Mouse (Mus musculus): ENCODE results near the gene Nrarp. TPM values are rescaled to one million over a fixed set of nuclear protein-coding genes. Genes with fewer than 3 reads are reported as not detected.

Gene Nrarp
- polyA plus RNA-seq, 1 experiment from 2014 or later = 65.8 TPM

DNA sequence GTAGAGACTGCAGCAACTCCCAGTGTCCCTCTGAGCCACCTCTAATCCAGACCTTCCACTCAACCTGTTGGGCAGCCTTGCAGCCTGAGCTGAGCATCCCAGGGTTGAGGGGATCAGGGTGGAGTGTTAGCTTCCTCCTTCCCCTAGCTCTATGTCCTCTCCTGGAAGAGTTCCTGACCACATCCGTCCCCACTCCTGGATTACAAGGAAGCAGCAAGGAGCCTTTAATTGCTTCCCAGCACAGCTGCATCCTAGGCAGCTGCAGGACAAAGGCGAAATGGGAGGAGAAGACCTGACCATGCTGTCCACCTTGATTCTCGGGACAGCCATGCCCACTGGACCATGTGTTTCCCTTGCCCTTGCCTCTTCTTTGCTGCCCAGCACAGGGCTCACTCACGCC lies 3.5 kb upstream of the Nrarp start:
- H3K27me3 ChIP-seq (ENCODE audit: low read depth, poor library complexity, severe bottlenecking) = peaks cover 44% of the 10 kb centered on the region
- peak overlapping the region; percentile 96 for H3K27ac ChIP-seq (replicated peaks)
- H3K4me3 ChIP-seq = peak overlapping the region; percentile 90
- H3K9me3 ChIP-seq (replicated peaks) = no peaks in the 10 kb centered on the region
- WGBS = 29% methylated on average over 4 of the region's 4 CpGs
- peaks cover 90% of the 10 kb centered on the region for H3K4me1 ChIP-seq
- no peak for DNase-seq (ENCODE audit: low spot score)
- H3K36me3 ChIP-seq = no peaks in the 10 kb centered on the region

DNA sequence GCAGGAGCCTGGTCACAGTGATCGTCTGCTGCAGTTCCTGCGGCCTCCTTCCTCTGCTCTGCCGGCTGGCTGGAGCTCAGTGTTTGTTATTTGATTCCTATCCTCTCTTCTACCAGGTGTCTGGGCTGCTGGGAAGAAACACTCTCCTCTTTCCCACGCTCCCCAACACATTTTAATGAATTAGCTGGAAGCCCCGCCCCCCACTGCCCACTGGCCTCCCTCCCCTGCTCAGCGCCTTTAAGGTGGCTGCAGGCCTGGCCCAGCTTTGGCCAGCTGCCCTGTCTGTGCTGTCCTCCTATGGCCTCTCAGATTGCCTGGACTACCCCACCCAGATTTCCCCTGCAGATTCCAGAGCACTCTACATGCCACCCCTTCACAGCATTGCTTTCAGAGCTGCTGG lies 2.9 kb upstream of the Nrarp start:
- Histone ChIP-seq H3K4me3 (peak overlapping the region; percentile 90), H3K4me1 (peaks cover 88% of the 10 kb centered on the region), H3K27ac (replicated peaks) (peak overlapping the region; percentile 96), H3K9me3 (replicated peaks) (no peaks in the 10 kb centered on the region), H3K27me3 (ENCODE audit: low read depth, poor library complexity, severe bottlenecking) (peaks cover 44% of the 10 kb centered on the region), H3K36me3 (no peaks in the 10 kb centered on the region)
- WGBS = 0% methylated on average over 6 of the region's 6 CpGs
- DNase-seq (ENCODE audit: low spot score) = peak; percentile 76

DNA sequence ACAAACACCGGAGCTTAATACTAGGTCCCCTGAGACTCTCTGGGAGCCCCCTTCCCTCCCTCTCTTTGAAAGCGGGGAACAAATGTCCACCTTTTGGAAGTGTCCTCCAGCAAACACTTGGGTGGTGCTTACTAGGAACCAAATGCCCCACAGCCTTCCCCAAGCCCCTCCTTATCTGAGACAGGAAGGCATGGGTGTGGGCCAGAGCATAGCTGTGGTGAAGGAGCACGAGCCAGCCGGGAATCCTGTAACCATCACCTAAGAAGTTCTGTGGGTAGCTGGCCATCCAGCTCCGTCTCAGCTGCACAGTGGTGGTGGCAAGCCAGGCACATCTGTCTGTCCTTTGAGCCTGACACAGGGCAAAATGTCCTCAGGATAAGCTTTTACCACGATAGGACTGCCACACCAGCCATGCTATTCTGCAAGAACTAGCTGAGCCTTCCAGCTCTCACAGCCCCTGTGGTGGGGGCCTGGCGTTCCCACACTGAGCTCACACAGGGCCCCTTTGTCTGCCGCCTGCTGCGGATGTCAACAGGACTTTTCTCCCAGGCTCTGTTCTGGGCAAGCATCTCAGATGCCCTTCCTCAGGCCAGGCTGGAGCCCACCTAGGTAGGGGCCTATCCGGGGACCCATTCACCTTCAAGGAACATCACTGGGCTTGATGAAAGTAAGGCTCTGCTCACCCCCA lies 2.1 kb upstream of the Nrarp start:
- Histone ChIP-seq H3K9me3 (replicated peaks) (no peaks in the 10 kb centered on the region), H3K27me3 (ENCODE audit: low read depth, poor library complexity, severe bottlenecking) (peaks cover 44% of the 10 kb centered on the region), H3K36me3 (peaks cover 5% of the 10 kb centered on the region), H3K4me1 (peaks cover 88% of the 10 kb centered on the region), H3K4me3 (peak overlapping the region; percentile 90), H3K27ac (replicated peaks) (peak overlapping the region; percentile 96)
- 27% methylated on average over 10 of the region's 10 CpGs for WGBS
- peak; percentile 38 for DNase-seq (ENCODE audit: low spot score)

DNA sequence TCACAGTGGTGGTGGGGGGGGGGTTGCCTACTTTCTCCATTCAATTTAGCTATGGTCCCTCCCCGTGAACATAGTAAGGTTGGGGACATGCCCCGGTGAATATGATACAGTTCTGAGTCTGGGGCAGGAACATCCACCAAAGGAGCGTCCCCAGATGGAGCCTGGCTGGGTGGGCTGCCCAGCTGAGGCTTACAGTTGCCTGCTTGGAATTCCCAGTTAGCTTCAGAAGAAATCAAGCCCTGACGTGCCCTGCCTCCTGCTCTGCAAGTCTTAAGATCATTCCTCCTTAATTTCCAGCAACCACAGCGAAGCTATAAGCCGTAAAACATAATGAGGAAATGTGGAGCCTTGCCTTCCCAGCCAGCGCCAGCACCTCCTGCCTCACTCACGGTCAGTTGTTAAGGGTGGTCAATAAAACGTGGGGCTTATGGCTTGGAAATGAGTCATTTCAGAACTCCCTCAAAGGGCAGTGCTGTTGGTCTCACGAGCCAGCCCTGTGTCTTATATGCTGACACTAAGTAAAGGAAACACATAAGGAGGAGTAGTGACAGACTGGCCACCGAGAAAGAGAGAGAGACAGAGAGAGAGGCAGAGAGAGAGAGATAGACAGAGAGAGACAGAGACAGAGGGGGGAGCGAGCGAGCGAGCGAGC lies 866 bp upstream of the Nrarp start:
- Histone ChIP-seq H3K27ac (replicated peaks) (peak overlapping the region; percentile 96), H3K36me3 (peaks cover 18% of the 10 kb centered on the region), H3K9me3 (replicated peaks) (no peaks in the 10 kb centered on the region), H3K4me1 (peaks cover 89% of the 10 kb centered on the region), H3K27me3 (ENCODE audit: low read depth, poor library complexity, severe bottlenecking) (peaks cover 44% of the 10 kb centered on the region), H3K4me3 (peak overlapping the region; percentile 90)
- no peak for DNase-seq (ENCODE audit: low spot score)
- WGBS = 49% methylated on average over 15 of the region's 15 CpGs

DNA sequence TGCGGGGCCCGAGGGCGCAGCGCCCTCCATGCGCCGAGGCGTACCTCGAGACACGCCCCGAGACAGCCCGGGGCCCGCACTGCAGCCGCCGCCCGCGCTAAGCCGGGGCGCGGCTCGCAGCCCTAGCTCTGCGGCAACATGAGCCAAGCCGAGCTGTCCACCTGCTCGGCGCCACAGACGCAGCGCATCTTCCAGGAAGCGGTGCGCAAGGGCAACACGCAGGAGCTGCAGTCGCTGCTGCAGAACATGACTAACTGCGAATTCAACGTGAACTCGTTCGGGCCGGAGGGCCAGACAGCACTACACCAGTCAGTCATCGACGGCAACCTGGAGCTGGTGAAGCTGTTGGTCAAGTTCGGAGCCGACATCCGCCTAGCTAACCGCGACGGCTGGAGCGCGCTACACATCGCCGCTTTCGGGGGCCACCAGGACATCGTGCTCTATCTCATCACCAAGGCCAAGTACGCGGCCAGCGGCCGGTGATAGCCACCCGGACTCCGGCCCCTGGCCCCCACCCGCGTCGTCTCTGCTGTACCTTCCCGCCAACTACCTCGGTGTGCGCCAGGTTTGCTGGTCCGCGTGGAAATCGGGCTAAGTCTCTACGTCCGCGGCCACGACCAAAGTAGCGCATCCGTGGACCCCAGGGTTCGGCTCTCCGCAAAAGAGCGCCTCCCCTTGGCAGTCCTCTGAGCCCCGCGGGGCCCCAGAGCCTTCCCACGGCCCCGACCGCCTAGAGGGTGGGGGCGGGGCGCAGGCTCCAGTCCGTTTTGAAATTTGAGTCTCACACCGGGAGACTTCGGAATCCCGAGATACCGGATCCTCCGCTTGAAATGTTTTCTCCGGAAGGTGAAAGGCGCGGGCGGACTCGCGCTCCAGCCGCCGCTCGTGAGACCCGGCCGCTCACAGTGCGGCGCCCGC lies 674 bp downstream of the Nrarp start:
- WGBS = under 1% methylated on average over 100 of the region's 100 CpGs

DNA sequence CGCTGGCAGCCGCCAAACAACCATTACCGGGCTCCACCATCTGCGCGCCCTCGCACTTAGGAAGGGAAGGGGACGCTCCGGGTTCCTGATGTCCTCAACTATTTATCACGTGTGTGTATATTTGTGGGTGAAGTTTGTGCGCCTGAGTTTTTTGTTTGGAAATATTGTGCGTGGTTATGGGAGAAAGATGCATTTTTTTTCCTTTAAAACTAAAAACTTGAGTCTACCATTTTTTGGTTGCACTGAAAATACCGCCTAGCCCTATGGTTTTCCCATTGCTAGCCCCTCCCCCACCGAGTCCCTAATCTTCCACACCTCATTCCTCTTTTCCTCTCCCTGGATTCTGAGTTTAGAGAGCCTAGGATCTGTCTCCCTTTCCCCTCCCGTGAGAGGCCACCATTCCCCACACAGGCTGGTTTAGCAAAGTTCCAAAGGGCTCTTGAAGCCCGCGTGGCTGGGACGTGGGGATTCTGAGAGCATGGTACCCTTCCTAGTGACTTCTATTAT lies 1.4 kb downstream of the Nrarp start:
- WGBS = under 1% methylated on average over 17 of the region's 17 CpGs
- Histone ChIP-seq H3K27me3 (ENCODE audit: low read depth, poor library complexity, severe bottlenecking) (peaks cover 32% of the 10 kb centered on the region), H3K4me3 (peak overlapping the region; percentile 90), H3K4me1 (peaks cover 89% of the 10 kb centered on the region), H3K36me3 (peaks cover 20% of the 10 kb centered on the region), H3K9me3 (replicated peaks) (no peaks in the 10 kb centered on the region), H3K27ac (replicated peaks) (peak overlapping the region; percentile 96)
- peak; percentile 42 for DNase-seq (ENCODE audit: low spot score)

More for the DNA sequence above, 674 bp downstream of the Nrarp start:
- peak overlapping the region; percentile 96 for H3K27ac ChIP-seq (replicated peaks)
- DNase-seq (ENCODE audit: low spot score) = peak; percentile 81
- H3K4me1 ChIP-seq = peaks cover 89% of the 10 kb centered on the region
- peak overlapping the region; percentile 90 for H3K4me3 ChIP-seq
- peaks cover 36% of the 10 kb centered on the region for H3K27me3 ChIP-seq (ENCODE audit: low read depth, poor library complexity, severe bottlenecking)
- peaks cover 20% of the 10 kb centered on the region for H3K36me3 ChIP-seq
- no peaks in the 10 kb centered on the region for H3K9me3 ChIP-seq (replicated peaks)

DNA sequence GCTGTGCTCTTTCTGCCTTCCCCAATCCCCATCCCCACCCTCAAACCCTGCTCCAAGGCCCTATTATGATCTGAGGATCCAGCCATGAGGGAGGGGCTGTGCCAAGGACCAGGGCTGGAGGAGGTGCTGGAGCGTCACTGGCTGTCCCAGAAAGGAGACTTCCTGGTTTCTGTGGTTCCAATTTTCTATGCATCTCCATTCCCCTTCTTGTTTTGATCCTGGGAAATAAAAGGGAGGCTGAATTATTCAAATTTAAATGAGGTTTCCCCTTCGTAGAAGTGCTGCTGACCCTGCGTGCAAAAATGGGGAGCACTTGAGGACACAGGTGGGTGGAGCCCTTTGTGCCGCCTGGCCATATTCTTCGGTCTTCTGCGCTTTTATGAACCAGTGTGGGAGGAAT lies 2.1 kb downstream of the Nrarp start:
- peaks cover 34% of the 10 kb centered on the region for H3K27me3 ChIP-seq (ENCODE audit: low read depth, poor library complexity, severe bottlenecking)
- H3K27ac ChIP-seq (replicated peaks) = peak overlapping the region; percentile 96
- no peaks in the 10 kb centered on the region for H3K9me3 ChIP-seq (replicated peaks)
- peaks cover 20% of the 10 kb centered on the region for H3K36me3 ChIP-seq
- H3K4me3 ChIP-seq = peak overlapping the region; percentile 90
- H3K4me1 ChIP-seq = peaks cover 84% of the 10 kb centered on the region
- WGBS = 10% methylated on average over 6 of the region's 6 CpGs
- peak; percentile 37 for DNase-seq (ENCODE audit: low spot score)

DNA sequence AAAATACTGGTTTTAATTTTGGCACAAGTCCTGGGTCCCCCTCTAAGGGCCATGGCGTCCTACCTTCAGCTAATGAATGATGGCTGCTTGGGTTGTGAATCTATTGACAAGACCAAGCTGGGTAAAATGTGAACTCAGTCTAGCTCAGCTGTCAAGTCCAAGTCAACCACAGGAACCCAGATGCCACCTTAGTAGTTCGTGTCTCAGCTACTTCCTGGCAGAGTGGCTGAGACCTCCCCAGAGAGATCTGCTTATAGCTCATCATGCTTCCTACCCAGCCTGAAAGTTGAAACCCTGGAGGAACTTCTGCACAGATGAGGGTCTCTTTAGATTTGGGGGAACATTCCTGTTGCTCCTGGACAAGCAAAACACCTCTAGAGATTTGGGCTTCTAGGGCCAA lies 2.8 kb downstream of the Nrarp start:
- Histone ChIP-seq H3K4me3 (peak overlapping the region; percentile 90), H3K27me3 (ENCODE audit: low read depth, poor library complexity, severe bottlenecking) (peaks cover 28% of the 10 kb centered on the region), H3K36me3 (peaks cover 20% of the 10 kb centered on the region), H3K4me1 (peaks cover 78% of the 10 kb centered on the region), H3K27ac (replicated peaks) (peak overlapping the region; percentile 96), H3K9me3 (replicated peaks) (no peaks in the 10 kb centered on the region)
- 77% methylated on average over 2 of the region's 2 CpGs for WGBS
- no peak for DNase-seq (ENCODE audit: low spot score)

DNA sequence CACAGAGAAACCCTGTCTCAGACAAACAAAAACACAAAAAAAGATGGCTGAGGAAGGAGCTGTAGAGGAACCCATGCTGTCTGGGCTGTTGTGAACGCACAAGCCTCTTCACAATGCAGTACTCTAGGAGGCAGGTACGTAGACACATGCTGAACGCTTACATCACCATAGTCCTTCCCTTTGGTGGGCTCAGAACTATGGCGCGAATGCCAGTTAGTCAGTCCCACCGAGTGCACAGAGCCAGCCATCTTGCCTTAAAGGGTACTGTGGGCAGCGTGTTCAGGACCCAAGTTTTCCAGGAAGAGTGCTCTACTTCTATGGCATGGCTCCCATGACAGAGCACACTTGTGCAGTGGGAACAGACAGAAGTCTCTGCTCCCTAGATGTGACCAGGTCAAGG lies 3.9 kb downstream of the Nrarp start:
- DNase-seq (ENCODE audit: low spot score) = no peak
- peak overlapping the region; percentile 90 for H3K4me3 ChIP-seq
- H3K9me3 ChIP-seq (replicated peaks) = no peaks in the 10 kb centered on the region
- peak overlapping the region; percentile 97 for H3K27ac ChIP-seq (replicated peaks)
- H3K36me3 ChIP-seq = peaks cover 20% of the 10 kb centered on the region
- peaks cover 17% of the 10 kb centered on the region for H3K27me3 ChIP-seq (ENCODE audit: low read depth, poor library complexity, severe bottlenecking)
- 93% methylated on average over 7 of the region's 7 CpGs for WGBS
- H3K4me1 ChIP-seq = peaks cover 66% of the 10 kb centered on the region

DNA sequence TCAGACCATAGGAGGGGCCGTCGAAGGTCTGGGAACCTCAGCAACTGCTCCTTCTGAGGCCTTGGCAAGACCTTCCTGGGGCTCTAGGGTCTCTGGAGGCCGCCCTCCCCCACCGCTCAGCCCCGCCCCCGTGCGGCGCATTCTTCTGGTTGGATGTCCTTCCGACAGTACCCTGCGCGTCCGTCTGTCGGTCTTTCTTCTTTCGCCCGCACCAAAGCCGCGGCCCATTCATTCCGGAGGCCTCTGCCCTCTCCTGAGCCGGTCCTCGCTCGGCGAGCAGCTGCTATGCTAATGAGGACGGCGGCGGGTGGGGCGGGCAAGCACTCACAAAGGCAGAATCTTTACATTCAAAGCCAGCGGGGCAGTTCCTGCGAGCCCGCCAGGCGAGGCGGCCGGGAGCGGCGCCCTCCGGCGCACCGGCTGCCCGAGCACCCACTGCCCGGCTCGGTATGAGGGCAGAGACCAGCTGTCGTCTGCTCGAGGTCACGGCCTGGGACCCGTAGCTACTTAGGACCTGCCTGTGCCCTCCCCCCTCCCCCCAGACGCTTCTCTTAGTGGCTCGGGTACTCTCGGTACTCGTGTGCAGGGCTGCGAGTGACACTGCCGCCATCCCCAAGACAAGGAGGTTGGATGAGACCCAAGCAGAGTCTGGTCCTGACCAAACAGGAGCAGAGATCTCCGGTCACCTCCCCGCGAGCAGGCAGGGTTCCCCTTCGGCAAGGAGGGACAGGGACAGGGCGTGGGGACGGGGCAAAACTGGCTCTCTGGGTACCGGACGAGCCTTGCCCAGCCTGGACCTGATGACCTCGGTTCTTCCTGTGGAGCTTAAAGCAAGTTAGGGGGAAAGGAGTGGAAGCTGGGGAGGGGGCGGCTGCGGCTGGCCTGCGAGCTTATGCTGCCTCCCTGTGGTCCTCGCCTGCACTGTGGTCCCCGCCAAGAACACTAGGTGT lies 5.3 kb downstream of the Nrarp start:
- H3K27ac ChIP-seq (replicated peaks) = peak overlapping the region; percentile 97
- 0% methylated on average over 64 of the region's 64 CpGs for WGBS
- DNase-seq (ENCODE audit: low spot score) = peak; percentile 96
- peak overlapping the region; percentile 90 for H3K4me3 ChIP-seq
- peaks cover 10% of the 10 kb centered on the region; the same call in 1 of the 2 replicates for H3K27me3 ChIP-seq (ENCODE audit: low read depth, poor library complexity, severe bottlenecking)
- H3K36me3 ChIP-seq = peaks cover 20% of the 10 kb centered on the region
- H3K4me1 ChIP-seq = peaks cover 53% of the 10 kb centered on the region
- H3K9me3 ChIP-seq (replicated peaks) = no peaks in the 10 kb centered on the region

DNA sequence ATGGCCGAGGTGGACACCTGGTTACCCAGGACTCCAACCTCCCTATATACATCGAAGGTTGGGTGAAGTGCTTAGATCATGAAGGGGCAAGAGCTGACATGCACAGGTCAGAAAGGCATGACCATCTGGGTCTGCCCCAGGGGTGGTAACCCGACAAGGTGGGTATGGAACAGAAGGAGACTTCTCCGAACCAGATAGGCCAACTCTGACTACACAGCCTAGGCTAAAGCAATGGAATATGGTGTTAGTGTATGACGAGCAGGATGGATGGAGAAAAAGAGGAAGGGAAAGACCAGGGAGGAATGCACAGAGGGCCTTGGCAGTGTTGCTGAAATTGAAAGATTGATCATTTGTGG lies 6.0 kb downstream of the Nrarp start:
- no peaks in the 10 kb centered on the region for H3K9me3 ChIP-seq (replicated peaks)
- DNase-seq (ENCODE audit: low spot score) = no peak
- 28% methylated on average over 5 of the region's 5 CpGs for WGBS
- peaks cover 48% of the 10 kb centered on the region for H3K4me1 ChIP-seq
- H3K27me3 ChIP-seq (ENCODE audit: low read depth, poor library complexity, severe bottlenecking) = peaks cover 10% of the 10 kb centered on the region; the same call in 1 of the 2 replicates
- H3K36me3 ChIP-seq = peaks cover 20% of the 10 kb centered on the region
- H3K27ac ChIP-seq (replicated peaks) = peak overlapping the region; percentile 97
- H3K4me3 ChIP-seq = peak overlapping the region; percentile 90

Data from midbrain, embryonic 10.5 days (tissue).